Mouse (Mus musculus) R1 (cell line): ENCODE measurements around the gene Pnkp.

Experiments used
- DNase-seq: peaks from one replicate; pipeline ENCODE4 v3.0.0-alpha.2; 2018; ENCODE audit warnings: low read depth, low spot score

Gene Pnkp

DNA sequence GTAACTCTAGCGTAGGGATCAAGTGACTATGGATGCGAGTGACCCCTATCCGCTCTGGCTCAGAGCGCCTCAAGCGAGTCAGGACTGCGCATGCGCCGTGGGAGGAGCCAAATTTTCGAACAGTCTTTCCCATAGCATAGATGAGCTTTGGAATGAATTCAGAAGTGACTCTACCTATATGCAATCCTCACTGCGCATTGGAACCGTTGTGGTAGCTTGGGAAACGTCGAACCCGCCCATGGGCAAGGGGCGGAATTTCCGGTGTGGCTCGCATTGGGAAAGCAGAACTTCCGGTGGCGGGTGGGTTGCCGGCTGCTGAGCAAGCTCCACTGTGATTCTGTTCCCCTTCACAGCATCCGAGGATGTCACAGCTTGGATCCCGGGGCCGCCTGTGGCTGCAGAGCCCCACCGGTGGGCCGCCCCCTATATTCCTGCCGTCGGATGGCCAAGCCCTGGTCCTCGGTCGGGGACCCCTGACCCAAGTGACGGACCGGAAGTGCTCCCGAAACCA, at the start of gene Pnkp:
Gene Pnkp (plus strand): TSS at position 98 of the 511 bp plus-strand sequence.
- DNase-seq: peak; percentile 96

DNA sequence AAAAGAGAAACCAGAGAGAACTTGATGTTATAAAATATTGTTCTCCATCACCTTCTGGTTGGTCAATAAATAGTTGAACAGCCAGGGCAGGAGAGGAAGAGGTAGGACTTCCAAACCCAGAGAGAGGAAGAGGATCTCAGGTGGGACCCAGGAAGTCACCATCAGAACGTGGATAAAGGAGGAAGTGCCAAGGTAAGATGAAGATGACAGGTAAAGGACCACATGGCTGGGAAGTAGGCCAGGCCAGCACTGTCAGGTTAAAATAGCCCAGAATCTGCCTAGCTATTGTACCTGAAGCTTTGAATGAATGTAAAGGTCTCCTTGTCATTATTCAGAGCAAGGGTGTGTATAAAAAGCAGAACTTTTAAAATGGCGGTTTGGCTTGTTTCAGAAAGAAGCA, 48.0 kb upstream of the Pnkp start:
- no peak for DNase-seq

GRCm38 (mm10) chr7:44809466-44809865, 47.5 kb upstream of the Pnkp start:
- DNase-seq: no peak

DNA sequence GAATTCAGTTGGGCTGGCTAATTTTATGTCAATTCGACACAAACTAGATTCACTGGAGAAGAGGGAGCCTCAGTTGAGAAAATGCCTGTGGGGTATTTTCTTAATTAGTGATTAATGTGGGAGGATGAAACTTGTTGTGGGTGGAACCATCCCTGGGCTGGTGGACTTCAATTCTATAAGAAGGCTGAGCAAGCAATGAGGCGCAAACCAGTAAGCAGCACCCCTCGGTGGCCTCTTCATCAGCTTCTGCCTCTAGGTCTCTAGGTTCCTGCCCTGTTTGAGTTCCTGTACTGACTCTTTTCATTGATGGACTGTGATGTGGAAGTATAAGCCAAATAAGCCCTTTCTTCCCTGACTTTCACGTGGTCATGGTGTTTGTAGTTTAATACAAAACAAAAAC, 46.6 kb upstream of the Pnkp start:
- DNase-seq: no peak

DNA sequence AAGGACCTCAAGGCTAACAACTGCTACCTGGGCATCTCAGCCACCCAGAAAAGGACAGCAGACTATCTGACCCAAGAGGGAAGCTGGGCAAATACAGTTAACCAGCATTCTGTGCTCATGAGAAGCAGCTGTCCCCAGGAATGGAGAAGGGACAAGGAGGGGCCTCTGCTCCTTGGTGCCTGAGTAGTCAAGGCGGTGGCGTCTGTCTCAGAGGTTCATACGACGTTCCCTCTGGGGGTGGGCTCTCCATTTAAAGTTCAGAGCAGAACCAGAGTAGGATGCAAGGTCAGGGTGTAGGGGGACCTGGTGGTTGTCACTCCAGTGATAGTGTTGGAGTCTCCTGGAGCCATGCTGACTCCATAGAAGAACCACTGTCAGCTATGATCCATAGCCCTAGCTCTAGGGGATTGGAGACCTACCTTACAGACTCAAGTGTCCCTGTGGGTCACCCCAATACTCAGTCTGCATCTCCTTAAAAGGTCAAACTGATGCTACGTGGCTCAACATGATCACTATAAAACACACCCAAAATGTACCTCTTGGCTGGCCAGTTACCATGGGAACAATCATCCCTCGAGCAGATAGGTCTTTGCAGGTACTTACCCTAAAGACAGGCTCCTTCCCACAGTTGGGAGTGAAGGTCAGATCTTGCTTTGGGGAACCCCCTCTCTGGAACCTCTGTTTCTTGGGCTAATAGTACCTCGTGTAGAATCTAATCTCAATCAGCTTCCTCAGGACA, 46.0 kb upstream of the Pnkp start:
- DNase-seq: no peak

GRCm38 (mm10) chr7:44812651-44813325, 44.2 kb upstream of the Pnkp start:
- DNase-seq: no peak

- no peak for DNase-seq
Observed at GRCm38 (mm10) chr7:44813985-44814384, 43.0 kb upstream of the Pnkp start.

DNA sequence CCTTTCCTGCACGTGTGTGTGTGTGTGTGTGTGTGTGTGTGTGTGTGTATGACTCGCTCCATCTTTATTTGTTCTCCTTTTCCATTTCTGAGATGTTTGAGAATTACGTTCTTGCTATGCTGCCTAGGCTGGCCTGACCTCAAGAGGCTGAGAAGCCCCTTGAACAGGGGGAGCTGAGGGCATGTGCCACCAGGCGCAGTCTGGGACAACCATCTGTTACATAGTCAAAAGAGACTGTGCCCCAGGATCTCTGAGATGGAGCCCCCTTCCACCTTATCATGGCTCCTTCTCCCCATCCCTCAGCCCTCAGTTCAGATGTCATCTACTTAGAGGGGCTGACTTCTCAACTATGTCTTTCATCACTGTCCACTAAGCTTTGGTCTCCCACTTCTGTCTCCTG, 42.5 kb upstream of the Pnkp start:
- DNase-seq: no peak

- no peak for DNase-seq
Observed at GRCm38 (mm10) chr7:44814952-44815553, 41.9 kb upstream of the Pnkp start.

GRCm38 (mm10) chr7:44815721-44816469, 41.0 kb upstream of the Pnkp start, which contains the start of the genes Nup62 and Il4i1:
TSS of gene Nup62 (plus strand) at chr7:44816088.
TSS of gene Il4i1 (plus strand) at chr7:44816387.
- DNase-seq: peak; percentile 100

DNA sequence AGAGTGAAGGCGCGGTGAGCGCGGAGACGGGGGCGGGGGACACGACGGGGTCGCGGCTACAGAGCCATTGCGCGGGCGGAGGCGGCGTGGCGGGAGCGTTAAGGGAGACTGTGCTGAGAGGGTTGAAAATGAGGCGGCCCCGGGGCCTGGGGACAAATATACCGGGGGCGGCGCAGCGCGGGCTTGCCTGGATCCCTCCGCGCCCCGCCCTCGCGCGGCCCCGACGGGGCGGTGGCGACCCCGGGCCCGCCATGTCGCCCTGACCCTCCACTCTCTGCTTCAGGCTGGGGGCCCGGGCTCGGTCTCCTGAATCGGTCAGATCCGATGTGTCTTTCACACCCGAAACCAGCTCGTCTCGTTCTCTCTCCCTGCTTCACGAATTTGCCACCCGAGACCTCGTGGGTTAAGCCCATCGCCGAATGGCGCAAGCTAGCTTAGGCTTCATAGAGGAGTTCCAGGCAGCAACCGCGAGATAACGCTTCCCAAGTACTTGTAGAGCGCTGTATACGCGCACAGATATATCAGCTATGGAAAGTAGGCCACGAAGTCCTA, 40.4 kb upstream of the Pnkp start, which contains the start of gene Atf5:
Gene Atf5 (minus strand): TSS at position 189 of the 552 bp plus-strand sequence.
- DNase-seq: peak; percentile 57

DNA sequence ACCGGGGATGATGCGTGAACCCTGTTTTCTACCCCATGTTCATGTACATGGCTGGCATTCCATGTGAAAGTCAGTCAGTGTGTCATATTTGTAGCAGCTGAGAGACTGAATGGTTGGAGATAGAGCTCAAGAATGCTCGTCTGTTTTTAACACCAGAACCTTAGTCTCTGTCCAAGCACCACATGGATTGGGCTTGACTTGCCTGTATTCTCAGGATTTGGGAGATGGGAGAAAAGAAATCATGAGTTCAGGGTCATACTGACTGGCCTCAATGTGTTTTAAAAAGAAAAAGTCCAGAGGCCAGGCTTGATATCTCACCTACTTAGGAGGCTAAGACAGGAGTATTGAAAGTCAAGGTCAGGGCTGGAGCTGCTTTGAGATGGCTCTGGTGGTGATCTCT, 39.5 kb upstream of the Pnkp start:
- DNase-seq: no peak

DNA sequence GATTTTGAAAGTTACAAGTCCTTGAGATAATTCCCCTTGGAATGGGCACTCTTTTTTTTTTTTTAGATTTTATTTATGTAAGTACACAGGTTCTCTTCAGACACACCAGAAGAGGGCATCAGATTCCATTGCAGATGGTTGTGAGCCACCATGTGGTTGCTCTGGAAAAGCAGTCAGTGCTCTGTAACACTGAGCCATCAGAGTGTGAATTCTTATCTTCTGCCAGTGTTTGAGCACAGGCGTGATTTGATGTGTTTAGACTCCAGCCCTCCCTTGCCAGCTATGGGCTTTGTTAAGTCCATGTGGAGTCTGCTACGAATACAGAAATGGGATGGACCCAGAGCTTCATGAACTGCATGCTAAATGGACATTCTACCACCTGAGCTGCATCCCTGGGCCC, 38.8 kb upstream of the Pnkp start:
- no peak for DNase-seq

DNA sequence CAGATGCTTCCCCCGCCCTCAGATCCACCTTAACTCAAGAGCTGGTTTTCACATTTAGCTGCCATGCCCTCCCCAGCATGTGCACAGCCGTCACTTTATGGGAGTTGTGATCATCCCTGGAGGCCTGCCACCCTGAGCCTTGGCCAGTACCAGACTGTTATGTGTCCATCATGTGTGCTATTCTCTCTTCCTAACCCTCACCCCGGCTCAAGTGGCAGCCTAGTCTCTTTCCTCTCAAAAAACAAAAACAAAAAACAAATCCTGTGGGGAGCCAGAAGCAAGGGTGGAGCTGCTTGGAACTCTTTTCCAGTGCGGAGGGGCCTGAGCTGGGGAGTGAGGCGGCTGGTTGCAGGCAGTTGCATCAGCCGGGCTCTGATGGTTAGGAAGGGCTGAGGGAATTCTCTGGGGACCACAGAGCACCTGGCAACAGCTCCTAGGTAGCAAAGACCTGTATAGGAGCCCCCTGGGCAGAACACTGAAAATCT, 38.1 kb upstream of the Pnkp start:
- DNase-seq: peak; percentile 55

DNA sequence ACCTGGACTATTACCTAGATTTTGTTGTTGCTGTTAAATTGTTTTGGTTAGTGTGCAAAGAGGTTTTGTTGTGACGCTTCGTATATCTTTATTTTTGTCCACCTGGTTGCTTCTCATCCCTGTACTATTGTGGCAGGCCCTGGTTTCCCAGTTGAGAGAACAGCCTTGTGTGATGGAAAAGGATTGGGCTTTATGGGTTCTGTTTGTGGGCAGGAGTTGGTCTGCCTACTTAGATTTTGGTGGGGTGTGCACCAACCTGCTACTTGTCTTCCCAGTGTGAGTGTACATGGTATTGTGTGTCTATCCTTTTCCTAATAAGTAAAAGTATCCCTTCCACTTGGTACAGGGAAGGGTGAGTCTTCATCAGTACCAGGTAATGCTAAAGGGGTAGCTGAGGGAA, 37.5 kb upstream of the Pnkp start:
- DNase-seq: no peak

DNA sequence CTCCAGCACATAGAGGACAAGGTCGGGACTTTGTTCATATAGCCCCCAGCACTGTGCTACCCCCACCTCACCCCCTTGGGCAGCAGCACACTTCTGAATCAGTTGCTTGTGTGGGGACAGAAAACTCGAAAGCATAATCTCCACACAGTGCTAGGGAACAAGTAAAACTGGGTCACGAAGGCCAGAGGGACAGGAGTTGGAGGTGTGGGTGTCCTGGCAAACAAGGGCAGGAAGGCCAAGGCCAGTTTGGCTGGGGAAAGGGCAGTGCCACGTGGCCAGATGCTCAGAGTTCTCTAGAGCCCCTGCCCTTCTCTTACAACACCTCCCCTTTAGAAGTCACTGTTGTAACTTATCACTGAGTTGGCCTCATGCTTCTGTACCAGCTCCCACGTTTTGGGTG, 37.1 kb upstream of the Pnkp start:
- DNase-seq: no peak

- DNase-seq: no peak
Observed at GRCm38 (mm10) chr7:44820525-44820924, 36.4 kb upstream of the Pnkp start.

DNA sequence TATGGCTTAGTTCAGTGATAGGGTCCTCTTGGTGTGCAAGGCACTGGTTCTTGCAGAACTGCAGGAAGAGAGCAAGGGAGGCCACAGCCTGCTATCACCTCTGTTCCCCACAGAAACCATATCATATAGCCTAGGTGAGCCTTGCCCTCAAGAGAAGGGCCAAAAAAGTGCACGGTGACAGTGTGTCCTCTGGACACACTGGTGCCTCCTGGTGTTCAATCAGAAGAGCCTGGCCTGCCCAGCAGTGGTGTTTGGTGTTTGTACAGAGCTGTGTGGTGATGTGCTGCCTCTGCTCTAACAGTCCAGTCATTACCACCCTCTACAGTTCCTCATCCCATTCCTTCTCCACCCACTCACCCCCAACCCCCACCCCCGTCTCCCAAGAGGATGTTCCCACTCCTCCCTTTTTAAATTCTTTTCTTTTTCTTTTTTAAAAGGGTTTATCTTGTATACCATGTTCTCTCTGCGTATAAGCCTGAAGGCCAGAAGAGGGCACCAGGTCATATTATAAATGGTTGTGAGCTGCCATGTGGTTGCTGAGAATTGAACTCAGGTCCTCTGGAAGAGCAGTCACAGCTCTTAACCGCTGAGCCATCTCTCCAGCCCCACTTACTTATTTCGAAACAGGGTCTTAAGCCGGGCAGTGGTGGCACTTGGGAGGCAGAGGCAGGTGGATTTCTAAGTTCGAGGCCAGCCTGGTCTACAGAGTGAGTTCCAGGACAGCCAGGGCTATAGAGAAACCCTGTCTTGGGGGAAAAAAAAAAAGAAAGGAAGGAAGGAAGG, 35.1 kb upstream of the Pnkp start:
- no peak for DNase-seq

DNA sequence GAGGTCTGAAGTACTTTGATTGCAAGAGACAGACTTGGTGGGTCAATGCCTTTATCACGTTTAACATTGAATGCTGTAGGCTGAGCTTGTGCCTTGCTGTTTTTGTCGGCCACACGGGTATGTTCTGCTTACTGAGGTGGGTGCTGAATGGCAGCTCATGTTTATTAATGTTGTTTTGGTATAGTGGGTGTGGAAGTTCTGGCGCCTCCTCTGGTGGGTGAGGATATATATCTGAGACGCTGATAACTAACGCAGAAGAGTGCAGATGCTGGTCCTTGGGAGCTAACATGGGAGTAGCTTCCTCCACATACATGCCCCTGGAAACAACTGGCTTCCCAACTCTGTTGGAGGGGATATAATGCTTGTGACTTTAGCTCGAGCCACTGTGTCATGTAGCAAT, 33.5 kb upstream of the Pnkp start:
- no peak for DNase-seq

- DNase-seq: peak; percentile 81
Observed at GRCm38 (mm10) chr7:44824872-44825271, 32.1 kb upstream of the Pnkp start.
